ENCODE assay signal across 8 mouse cellular contexts in the genomic region with DNA sequence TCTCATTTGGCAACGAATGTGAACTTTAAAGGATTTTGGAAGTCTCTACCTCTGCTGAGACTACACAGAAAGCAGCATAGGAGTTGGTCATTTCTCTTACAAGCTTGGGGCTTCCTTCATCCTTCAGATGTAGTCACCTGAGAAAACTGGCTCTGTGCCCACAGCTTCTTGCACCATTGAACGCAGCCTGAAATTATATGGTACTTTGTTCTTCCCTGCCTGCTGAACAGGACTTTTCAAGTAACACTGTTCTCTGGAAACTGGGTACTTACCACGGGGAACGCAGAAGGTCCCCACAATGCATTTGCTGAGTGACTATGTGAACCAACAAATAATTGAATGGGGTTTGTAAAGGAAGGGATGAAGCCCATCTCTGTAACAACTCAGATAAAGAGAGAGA. TPM values are rescaled to one million over a fixed set of nuclear protein-coding genes. Genes with fewer than 3 reads are reported as not detected.
DNase-seq lines count a peak whose midpoint lies in the region; ATAC-seq and TF ChIP-seq lines count a peak whose summit lies in the region.

No protein-coding gene starts in this region.

- no peak for TF ChIP-seq EP300 in ES-Bruce4 (IDR thresholded peaks at IDR 0.05; ENCODE audit: insufficient read depth, low read depth, low read length)

- no peak for TF ChIP-seq POLR2A in ES-Bruce4 (IDR thresholded peaks at IDR 0.05; ENCODE audit: insufficient read depth, low read length)

- H3K4me3 ChIP-seq in erythroblast, embryonic 14.5 days (replicated peaks): peak overlapping the region; percentile 60
- H3K4me3 ChIP-seq in ES-Bruce4 (ENCODE audit: low read depth, low read length): peak overlapping the region; percentile 54; the same call in 1 of the 2 replicates
- peak overlapping the region; percentile 24 for H3K4me3 ChIP-seq in hindbrain, embryonic 16.5 days (ENCODE audit: low read length)
- peak overlapping the region; percentile 54; the same call in 1 of the 2 replicates for H3K4me3 ChIP-seq in liver, embryonic 16.5 days (ENCODE audit: low read depth, low read length)

- H3K4me2 ChIP-seq in hindbrain, embryonic 16.5 days (ENCODE audit: low read length): peak overlapping the region; percentile 57
- peak overlapping the region; percentile 83 for H3K4me2 ChIP-seq in liver, embryonic 16.5 days (ENCODE audit: low read depth, low read length)

- peaks cover 42% of the 10 kb centered on the region for H3K4me1 ChIP-seq in erythroblast, embryonic 14.5 days (ENCODE audit: control insufficient read depth)
- no peaks in the 10 kb centered on the region for H3K4me1 ChIP-seq in ES-Bruce4 (ENCODE audit: control insufficient read depth, insufficient read depth, low read length)
- no peaks in the 10 kb centered on the region for H3K4me1 ChIP-seq in hindbrain, embryonic 16.5 days (ENCODE audit: control insufficient read depth, insufficient read depth, low read depth, low read length)
- H3K4me1 ChIP-seq in liver, embryonic 16.5 days (ENCODE audit: control insufficient read depth, low read depth, low read length): peaks cover 16% of the 10 kb centered on the region

- DNase-seq in cerebellum, adult 18-20 months: no peak
- no peak for DNase-seq in layer of hippocampus, adult 9-10 months (ENCODE audit: low spot score)
- no peak for DNase-seq in adrenal gland, adult 8-10 months

- H3K27me3 ChIP-seq in erythroblast, embryonic 14.5 days (ENCODE audit: control insufficient read depth): no peaks in the 10 kb centered on the region
- no peaks in the 10 kb centered on the region for H3K27me3 ChIP-seq in ES-Bruce4 (ENCODE audit: control insufficient read depth, insufficient read depth, low read length, poor library complexity, severe bottlenecking)
- no peaks in the 10 kb centered on the region for H3K27me3 ChIP-seq in hindbrain, embryonic 16.5 days (replicated peaks; ENCODE audit: control insufficient read depth, insufficient read depth, low read length)
- H3K27me3 ChIP-seq in liver, embryonic 16.5 days (ENCODE audit: control insufficient read depth, insufficient read depth, low read depth, low read length): no peaks in the 10 kb centered on the region

- no peak for TF ChIP-seq CTCF in ES-Bruce4 (IDR thresholded peaks at IDR 0.05; ENCODE audit: low read depth, low read length)

- 73% methylated on average over 4 of the region's 4 CpGs for WGBS in hindbrain, embryonic 16.5 days
- WGBS in liver, embryonic 16.5 days (ENCODE audit: insufficient replicate concordance): 67% methylated on average over 4 of the region's 4 CpGs

- H3K9me3 ChIP-seq in erythroblast, embryonic 14.5 days (ENCODE audit: control insufficient read depth, low read length): no peaks in the 10 kb centered on the region
- H3K9me3 ChIP-seq in ES-Bruce4 (replicated peaks; ENCODE audit: control insufficient read depth, insufficient read depth, low read length, poor library complexity, severe bottlenecking): no peaks in the 10 kb centered on the region
- no peaks in the 10 kb centered on the region for H3K9me3 ChIP-seq in hindbrain, embryonic 16.5 days (ENCODE audit: control insufficient read depth, low read length)
- H3K9me3 ChIP-seq in liver, embryonic 16.5 days (replicated peaks; ENCODE audit: control insufficient read depth, low read length): no peaks in the 10 kb centered on the region

- H3K9ac ChIP-seq in ES-Bruce4 (ENCODE audit: low read depth, poor library complexity, severe bottlenecking): no peak overlapping the region
- no peak overlapping the region for H3K9ac ChIP-seq in hindbrain, embryonic 16.5 days (ENCODE audit: low read depth, low read length)
- no peak overlapping the region for H3K9ac ChIP-seq in liver, embryonic 16.5 days (ENCODE audit: low read depth, low read length)

- no peak overlapping the region for H3K27ac ChIP-seq in ES-Bruce4 (ENCODE audit: insufficient read depth, low read length)
- no peak overlapping the region for H3K27ac ChIP-seq in hindbrain, embryonic 16.5 days (ENCODE audit: low read depth, low read length)
- no peak overlapping the region for H3K27ac ChIP-seq in liver, embryonic 16.5 days (ENCODE audit: low read length)

- no peaks in the 10 kb centered on the region for H3K36me3 ChIP-seq in erythroblast, embryonic 14.5 days (ENCODE audit: control insufficient read depth)
- no peaks in the 10 kb centered on the region for H3K36me3 ChIP-seq in ES-Bruce4 (ENCODE audit: control insufficient read depth, insufficient read depth, low read length, poor library complexity, severe bottlenecking)
- no peaks in the 10 kb centered on the region for H3K36me3 ChIP-seq in hindbrain, embryonic 16.5 days (ENCODE audit: control insufficient read depth, insufficient read depth, low read length)
- H3K36me3 ChIP-seq in liver, embryonic 16.5 days (ENCODE audit: control insufficient read depth, insufficient read depth): no peaks in the 10 kb centered on the region

- ATAC-seq in erythroblast, adult 5-6 weeks (replicated peaks; ENCODE audit: low FRiP score, poor library complexity, severe bottlenecking): no peak
- ATAC-seq in hindbrain, embryonic 16.5 days: no peak
- ATAC-seq in liver, embryonic 16.5 days (ENCODE audit: low read depth): no peak

RNA-seq across cellular contexts. Expression of a gene that starts 0.5 kb away (rescaled TPM):
- polyA plus RNA-seq in erythroblast, embryonic 14.5 days (2012): 0.01 TPM in 1 of 2 replicates, not detected in the other
- total RNA-seq in erythroblast, adult 5-6 weeks (2015; ENCODE audit: low replicate concordance): not detected in 2 replicates
- under 0.01 TPM in 1 of 2 replicates, not detected in the other for total RNA-seq in erythroblast, adult 5-6 weeks (2017; ENCODE audit: low replicate concordance)
- 2.9 and 3.0 TPM in 2 replicates for polyA plus RNA-seq in ES-Bruce4 (2011; ENCODE audit: insufficient read depth, insufficient read length, low read depth, missing spikeins)
- 3.7 and 4.2 TPM in 2 replicates for polyA plus RNA-seq in hindbrain, embryonic 16.5 days (2015; fragmentation: Nextera tagmentation; extraction: Ambion mirVana)
- 0.07 and 0.14 TPM in 2 replicates for polyA plus RNA-seq in liver, embryonic 16.5 days (2015; fragmentation: Nextera tagmentation; extraction: Ambion mirVana)
- 1 to 10 TPM; 1.6 to 5.4 (median 3.1) TPM for total RNA-seq in adrenal gland, adult 8-10 months (2022)

RNA-seq across cellular contexts. Expression of a gene that starts 13.2 kb away (rescaled TPM):
- 0.11 and 0.19 TPM in 2 replicates for polyA plus RNA-seq in erythroblast, embryonic 14.5 days (2012)
- total RNA-seq in erythroblast, adult 5-6 weeks (2015; ENCODE audit: low replicate concordance): 10.0 and 17.3 TPM in 2 replicates
- total RNA-seq in erythroblast, adult 5-6 weeks (2017; ENCODE audit: low replicate concordance): 13.0 and 17.7 TPM in 2 replicates
- polyA plus RNA-seq in ES-Bruce4 (2011; ENCODE audit: insufficient read depth, insufficient read length, low read depth, missing spikeins): 22.8 and 23.2 TPM in 2 replicates
- polyA plus RNA-seq in hindbrain, embryonic 16.5 days (2015; fragmentation: Nextera tagmentation; extraction: Ambion mirVana): 76.5 and 86.9 TPM in 2 replicates
- polyA plus RNA-seq in liver, embryonic 16.5 days (2015; fragmentation: Nextera tagmentation; extraction: Ambion mirVana): 15.0 and 15.2 TPM in 2 replicates
- 10 to 100 TPM; 42.7 to 51.4 (median 48.7) TPM for total RNA-seq in adrenal gland, adult 8-10 months (2022)

Comparison
In these comparisons a context has a peak if more than half of its experiments do, and no peak if none do; other contexts are left out.
1. RNA of a gene that starts 13.2 kb away (polyA plus RNA-seq): 76.5 to 86.9 TPM in hindbrain, embryonic 16.5 days, 22.8 to 23.2 TPM in ES-Bruce4 and 15.0 to 15.2 TPM in liver, embryonic 16.5 days; 0.11 to 0.19 TPM in erythroblast, embryonic 14.5 days; every median in the first group is over 10 times any median in the second.
2. Peak in every context shown above with its lines, with median percentiles within 50 percentile points of each other: H3K4me3 ChIP-seq.